Mouse (Mus musculus): ENCODE data around the gene Xdh.
"Not testable (repeated sequence)": the region's sequence is repeated elsewhere in the genome, so short reads cannot be mapped to it uniquely, and the experiment has no call there.

Gene Xdh

GRCm38 (mm10) chr17:73881295-73881694 is 68.7 kb downstream of the Xdh start:
- no peak for DNase-seq (ENCODE audit: low spot score in 2 of 2)

- DNase-seq (ENCODE audit: low spot score in 2 of 2) = no peak
Observed at GRCm38 (mm10) chr17:73880286-73880685, 69.7 kb downstream of the Xdh start.

- no peak for DNase-seq (ENCODE audit: low spot score in 2 of 2)
Observed at GRCm38 (mm10) chr17:73879262-73879916, 70.6 kb downstream of the Xdh start.

- DNase-seq (ENCODE audit: low spot score in 2 of 2) = no peak
Observed at GRCm38 (mm10) chr17:73875674-73876073, 74.3 kb downstream of the Xdh start.

GRCm38 (mm10) chr17:73875268-73875667 is 74.7 kb downstream of the Xdh start:
- no peak for DNase-seq (ENCODE audit: low spot score in 2 of 2)

- DNase-seq (ENCODE audit: low spot score in 2 of 2) = no peak
Observed at GRCm38 (mm10) chr17:73870956-73871605, 78.9 kb downstream of the Xdh start.

- DNase-seq (ENCODE audit: low spot score in 2 of 2) = no peak
Observed at GRCm38 (mm10) chr17:73869008-73869685, 80.8 kb downstream of the Xdh start.

GRCm38 (mm10) chr17:73853717-73854116 is 96.3 kb downstream of the Xdh start:
- DNase-seq (ENCODE audit: low spot score in 2 of 2) = no peak

- no peak for DNase-seq (ENCODE audit: low spot score in 2 of 2)
Observed at GRCm38 (mm10) chr17:73853041-73853440, 97.0 kb downstream of the Xdh start.

GRCm38 (mm10) chr17:73847399-73847798 is 102.6 kb downstream of the Xdh start:
- DNase-seq (ENCODE audit: low spot score in 2 of 2) = no peak

- no peak for DNase-seq (ENCODE audit: low spot score in 2 of 2)
Observed at GRCm38 (mm10) chr17:73845632-73846031, 104.4 kb downstream of the Xdh start.

- DNase-seq (ENCODE audit: low spot score in 2 of 2) = no peak
Observed at GRCm38 (mm10) chr17:73842963-73843362, 107.0 kb downstream of the Xdh start.

- not testable (repeated sequence) for DNase-seq (ENCODE audit: low spot score in 2 of 2)
Observed at GRCm38 (mm10) chr17:73839876-73840275, 110.1 kb downstream of the Xdh start.

GRCm38 (mm10) chr17:73839086-73839835 is 110.7 kb downstream of the Xdh start:
- DNase-seq (ENCODE audit: low spot score in 2 of 2) = no peak

GRCm38 (mm10) chr17:73837244-73837643 is 112.8 kb downstream of the Xdh start:
- no peak for DNase-seq (ENCODE audit: low spot score in 2 of 2)

GRCm38 (mm10) chr17:73836601-73837000 is 113.4 kb downstream of the Xdh start:
- DNase-seq (ENCODE audit: low spot score in 2 of 2) = no peak
